Mouse (Mus musculus) stomach, postnatal 0 days (tissue): ENCODE results near the gene Mical2. TPM values are rescaled to one million over a fixed set of nuclear protein-coding genes. Genes with fewer than 3 reads are reported as not detected.
A peak's percentile ranks its signal among the peaks of the same experiment; 100 is the strongest.

Experiments used
- ATAC-seq: fragments of 200-750 bp; cut with Nextera tagmentation; 2 replicates; pipeline ENCODE4 v1.8.0; 2017; ENCODE audit not compliant: low FRiP score, low TSS enrichment
- DNase-seq: peaks from one replicate; pipeline ENCODE4 v3.0.0-alpha.2; 2016; ENCODE audit warnings: low spot score
- H3K27ac ChIP-seq: fragments of 300-500 bp; sonication (generic); replicated peaks from 2 replicates; pipeline ENCODE4 v1.5.1; 2014; ENCODE audit warnings: mild to moderate bottlenecking, control low read depth
- H3K27me3 ChIP-seq: fragments of 300-500 bp; sonication (generic); 2 replicates; pipeline ENCODE4 v1.6.1; 2014; ENCODE audit warnings: low read length; ENCODE audit not compliant: control insufficient read depth, insufficient read depth
- H3K36me3 ChIP-seq: fragments of 300-500 bp; sonication (generic); 2 replicates; pipeline ENCODE4 v1.6.1; 2014; ENCODE audit warnings: low read length, mixed read lengths; ENCODE audit not compliant: control insufficient read depth, insufficient read depth
- H3K4me1 ChIP-seq: fragments of 300-500 bp; sonication (generic); replicated peaks from 2 replicates; pipeline ENCODE4 v1.6.1; 2014; ENCODE audit warnings: antibody characterized with exemption; ENCODE audit not compliant: control insufficient read depth, insufficient read depth
- H3K4me2 ChIP-seq: fragments of 300-500 bp; sonication (generic); replicated peaks from 2 replicates; pipeline ENCODE4 v1.6.1; 2014; ENCODE audit warnings: low read depth, mild to moderate bottlenecking, control low read depth, moderate library complexity
- H3K4me3 ChIP-seq: fragments of 300-500 bp; sonication (generic); 2 replicates; pipeline ENCODE4 v1.5.1; 2014; ENCODE audit warnings: low read depth, low read length, control low read depth
- H3K9ac ChIP-seq: fragments of 300-500 bp; sonication (generic); 2 replicates; pipeline ENCODE4 v1.6.1; 2014; ENCODE audit warnings: mild to moderate bottlenecking, low read length, control low read depth, mixed read lengths
- H3K9me3 ChIP-seq: fragments of 300-500 bp; sonication (generic); 2 replicates; pipeline ENCODE4 v1.6.1; 2016; ENCODE audit warnings: low read length; ENCODE audit not compliant: control insufficient read depth
- CTCF ChIP-seq: IDR thresholded peaks from 2 replicates; pipeline ENCODE4 v1.5.1; 2016; ENCODE audit warnings: antibody characterized with exemption, low read depth, mild to moderate bottlenecking, moderate library complexity
- EP300 ChIP-seq: optimal IDR thresholded peaks from 2 replicates; pipeline ENCODE3; 2016; ENCODE audit warnings: antibody characterized with exemption
- WGBS: fragments of 180-500 bp; shearing (Covaris S2); extraction: QIAGEN DNeasy Blood & Tissue Kit; methylation state at CpG from one replicate; pipeline ENCODE4 v1.1.7; 2014; 5-methylcytosine and 5-hydroxymethylcytosine counted together
- polyA plus RNA-seq: library from polyadenylated mRNA; unstranded; fragments of >200 nt; fragmentation: Nextera tagmentation; extraction: Ambion mirVana; gene quantifications from 2 replicates; pipeline ENCODE4 v1.2.1, GENCODE M21; 2015

The Mical2 gene
- polyA plus RNA-seq, 1 experiment from 2014 or later = 8.4 TPM

DNA sequence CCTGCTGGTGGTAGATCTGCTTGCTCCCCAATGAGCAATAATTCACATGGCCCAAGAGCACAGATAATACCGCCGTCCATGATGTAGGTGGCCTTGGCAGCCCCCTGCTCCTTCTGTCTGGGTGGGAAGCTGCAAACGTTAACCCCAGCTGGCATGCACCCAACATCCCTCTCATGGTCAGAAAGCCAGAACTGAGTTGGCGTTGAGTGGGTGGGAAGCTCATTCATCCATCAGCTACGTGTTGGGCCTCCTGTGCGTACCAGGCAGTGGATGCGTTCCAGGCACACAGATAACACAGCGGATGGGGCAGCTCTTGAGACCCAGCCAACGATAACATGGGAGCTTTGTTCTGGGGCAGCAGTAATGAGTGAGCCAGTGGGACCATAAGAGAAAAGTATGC, 72.4 kb downstream of the Mical2 start:
- no peaks in the 10 kb centered on the region for H3K9me3 ChIP-seq
- no peaks in the 10 kb centered on the region for H3K27me3 ChIP-seq
- no peak overlapping the region for H3K4me3 ChIP-seq
- H3K4me1 ChIP-seq = peaks cover 8% of the 10 kb centered on the region; the same call in 1 of the 2 replicates
- ATAC-seq (no peak), DNase-seq (peak; percentile 34)
- TF ChIP-seq EP300 (no peak), CTCF (no peak)
- 42% methylated on average over 9 of the region's 9 CpGs for WGBS
- H3K36me3 ChIP-seq = no peaks in the 10 kb centered on the region
- H3K4me2 ChIP-seq = no peak overlapping the region
- H3K9ac ChIP-seq = no peak overlapping the region
- peak overlapping the region; percentile 18; the same call in 1 of the 2 replicates for H3K27ac ChIP-seq

DNA sequence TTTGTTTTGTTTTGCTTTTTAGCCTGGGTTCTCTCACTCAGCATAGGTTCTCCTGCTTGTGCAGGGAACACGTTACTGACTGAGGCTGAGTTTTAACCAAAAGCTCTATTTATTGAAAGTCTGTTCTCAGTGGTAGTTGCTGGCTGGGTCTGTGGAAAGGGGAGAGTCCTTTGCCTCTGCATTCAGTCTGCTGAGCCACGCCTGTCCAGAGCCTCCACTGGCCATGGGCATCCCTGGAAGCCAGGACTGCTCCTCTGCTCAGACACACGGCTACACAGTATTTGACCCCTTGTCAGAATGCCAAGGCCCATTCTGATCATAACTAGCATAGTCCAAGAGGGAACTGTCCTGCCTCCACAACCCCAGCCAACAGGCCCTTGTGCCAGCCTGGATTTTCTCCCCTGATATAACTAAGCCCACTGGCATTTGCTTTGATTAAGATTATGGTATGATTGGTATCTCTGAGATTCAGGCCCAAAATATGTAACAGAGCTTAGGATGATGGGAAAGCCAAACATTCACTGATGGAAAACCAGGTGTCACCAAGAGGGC, 73.3 kb downstream of the Mical2 start:
- TF ChIP-seq CTCF (no peak), EP300 (no peak)
- peaks cover 8% of the 10 kb centered on the region; the same call in 1 of the 2 replicates for H3K4me1 ChIP-seq
- no peaks in the 10 kb centered on the region for H3K9me3 ChIP-seq
- DNase-seq (no peak), ATAC-seq (no peak)
- H3K9ac ChIP-seq = no peak overlapping the region
- no peak overlapping the region for H3K4me3 ChIP-seq
- peak overlapping the region; percentile 63 for H3K27ac ChIP-seq
- H3K36me3 ChIP-seq = no peaks in the 10 kb centered on the region
- H3K4me2 ChIP-seq = no peak overlapping the region
- 44% methylated on average over 3 of the region's 3 CpGs for WGBS
- no peaks in the 10 kb centered on the region for H3K27me3 ChIP-seq

DNA sequence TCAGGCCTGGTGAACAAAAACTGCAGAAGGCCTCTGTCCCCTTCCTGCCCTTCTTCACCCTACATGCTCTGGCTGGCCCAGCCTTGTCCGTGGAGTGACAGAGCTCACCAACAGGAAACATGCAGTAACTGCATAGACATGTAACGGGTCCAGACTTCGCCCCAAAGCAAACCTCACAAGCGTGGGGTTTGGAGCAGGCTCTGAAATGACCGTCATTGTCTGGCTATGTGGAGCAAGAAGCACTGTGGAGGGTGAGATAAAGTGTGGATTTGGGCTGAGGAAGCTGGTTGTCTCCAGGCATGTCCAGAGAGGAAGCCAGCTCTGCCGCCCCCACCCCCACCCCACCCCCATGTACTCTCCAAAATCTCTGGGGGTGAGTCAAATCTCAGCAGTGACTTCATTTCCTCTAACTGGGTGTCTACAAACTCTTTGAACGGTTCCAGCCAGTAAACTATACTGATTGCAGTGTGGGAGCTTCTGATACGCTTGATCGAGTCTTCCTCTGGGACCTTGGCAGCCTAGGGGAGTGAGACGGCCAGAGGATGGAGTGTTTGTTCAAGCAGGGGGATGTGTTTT, 74.0 kb downstream of the Mical2 start:
- Histone ChIP-seq H3K9ac (no peak overlapping the region), H3K27ac (peak overlapping the region; percentile 63), H3K4me1 (peaks cover 8% of the 10 kb centered on the region; the same call in 1 of the 2 replicates), H3K9me3 (no peaks in the 10 kb centered on the region), H3K36me3 (no peaks in the 10 kb centered on the region), H3K4me3 (no peak overlapping the region), H3K4me2 (no peak overlapping the region), H3K27me3 (no peaks in the 10 kb centered on the region)
- WGBS = 38% methylated on average over 10 of the region's 10 CpGs
- no peak for DNase-seq
- no peak for TF ChIP-seq CTCF
- peak; percentile 30 for ATAC-seq

DNA sequence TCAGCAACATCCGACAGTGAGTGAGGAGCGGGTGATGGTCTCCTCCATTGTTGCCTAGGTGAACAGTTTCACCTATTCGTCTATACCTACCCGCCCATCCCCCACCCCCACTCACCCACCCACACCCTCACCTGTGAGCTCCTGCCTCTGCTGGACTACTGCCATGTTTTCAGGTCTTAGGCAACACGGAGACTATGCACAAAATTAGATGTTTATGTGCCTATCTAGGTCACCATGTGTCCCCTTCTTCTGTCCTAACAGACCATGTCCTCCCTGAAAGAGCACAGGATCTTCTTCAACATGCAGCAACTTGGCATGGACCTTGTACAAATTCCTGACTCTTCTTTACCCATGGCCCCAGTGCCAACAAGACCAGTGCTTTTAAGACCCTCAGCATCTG, 74.5 kb downstream of the Mical2 start:
- peak overlapping the region; percentile 63; the same call in 1 of the 2 replicates for H3K27ac ChIP-seq

GRCm38 (mm10) chr7:112301052-112301451, 75.4 kb downstream of the Mical2 start:
- Histone ChIP-seq H3K4me3 (no peak overlapping the region), H3K27ac (no peak overlapping the region), H3K36me3 (no peaks in the 10 kb centered on the region), H3K9me3 (no peaks in the 10 kb centered on the region), H3K4me1 (peaks cover 8% of the 10 kb centered on the region; the same call in 1 of the 2 replicates), H3K4me2 (no peak overlapping the region), H3K9ac (no peak overlapping the region), H3K27me3 (no peaks in the 10 kb centered on the region)
- ATAC-seq (no peak), DNase-seq (no peak)
- TF ChIP-seq EP300 = no peak
- TF ChIP-seq CTCF = peak; percentile 54

More for the DNA sequence above, 74.5 kb downstream of the Mical2 start:
- Histone ChIP-seq H3K27me3 (no peaks in the 10 kb centered on the region), H3K4me1 (peaks cover 8% of the 10 kb centered on the region; the same call in 1 of the 2 replicates), H3K4me2 (no peak overlapping the region), H3K9me3 (no peaks in the 10 kb centered on the region), H3K4me3 (no peak overlapping the region), H3K9ac (no peak overlapping the region), H3K36me3 (no peaks in the 10 kb centered on the region)
- TF ChIP-seq EP300 (no peak), CTCF (no peak)
- WGBS = 63% methylated on average over 5 of the region's 5 CpGs
- DNase-seq = no peak
- ATAC-seq = no peak

GRCm38 (mm10) chr7:112304382-112304781, 78.7 kb downstream of the Mical2 start:
- no peak for ATAC-seq
- no peak for DNase-seq
- H3K27ac ChIP-seq = no peak overlapping the region
- WGBS = 70% methylated on average over 8 of the region's 8 CpGs
- H3K9ac ChIP-seq = no peak overlapping the region
- no peak for TF ChIP-seq CTCF
- no peak for TF ChIP-seq EP300
- H3K27me3 ChIP-seq = no peaks in the 10 kb centered on the region
- H3K4me1 ChIP-seq = peaks cover 3% of the 10 kb centered on the region; the same call in 1 of the 2 replicates
- H3K36me3 ChIP-seq = no peaks in the 10 kb centered on the region
- no peaks in the 10 kb centered on the region for H3K9me3 ChIP-seq
- H3K4me3 ChIP-seq = no peak overlapping the region
- no peak overlapping the region for H3K4me2 ChIP-seq
